Mouse (Mus musculus): ENCODE measurements at regions not wholly inside any gene's neighbourhood (a gene's known extent, or its start where the extent isn't known, plus 50 kb on each side); places are given as distances from the start of the nearest gene placed in this dataset.

- Histone ChIP-seq H3K36me3 (ENCODE audit: control insufficient read depth, insufficient read depth, low read length, poor library complexity, severe bottlenecking) (no peaks in the 10 kb centered on the region), H3K27me3 (ENCODE audit: control insufficient read depth, insufficient read depth, low read length, poor library complexity, severe bottlenecking) (no peaks in the 10 kb centered on the region)
- DNase-seq (ENCODE audit: low read depth, low spot score): no peak
Measured at GRCm38 (mm10) chr2:159610451-159610850, 723.5 kb downstream of the Gm826 start.

GRCm38 (mm10) chr2:159616685-159617084 is 717.3 kb downstream of the Gm826 start:
- DNase-seq (ENCODE audit: low read depth, low spot score): no peak
- no peaks in the 10 kb centered on the region for H3K27me3 ChIP-seq (ENCODE audit: control insufficient read depth, insufficient read depth, low read length, poor library complexity, severe bottlenecking)
- H3K36me3 ChIP-seq (ENCODE audit: control insufficient read depth, insufficient read depth, low read length, poor library complexity, severe bottlenecking): no peaks in the 10 kb centered on the region

GRCm38 (mm10) chr2:159621261-159621660 is 712.7 kb downstream of the Gm826 start:
- no peaks in the 10 kb centered on the region for H3K36me3 ChIP-seq (ENCODE audit: control insufficient read depth, insufficient read depth, low read length, poor library complexity, severe bottlenecking)
- no peaks in the 10 kb centered on the region for H3K27me3 ChIP-seq (ENCODE audit: control insufficient read depth, insufficient read depth, low read length, poor library complexity, severe bottlenecking)
- DNase-seq (ENCODE audit: low read depth, low spot score): no peak

GRCm38 (mm10) chr2:159622141-159622669 is 711.8 kb downstream of the Gm826 start:
- DNase-seq (ENCODE audit: low read depth, low spot score): no peak
- no peaks in the 10 kb centered on the region for H3K36me3 ChIP-seq (ENCODE audit: control insufficient read depth, insufficient read depth, low read length, poor library complexity, severe bottlenecking)
- H3K27me3 ChIP-seq (ENCODE audit: control insufficient read depth, insufficient read depth, low read length, poor library complexity, severe bottlenecking): no peaks in the 10 kb centered on the region

GRCm38 (mm10) chr2:159625306-159625705 is 708.7 kb downstream of the Gm826 start:
- Histone ChIP-seq H3K36me3 (ENCODE audit: control insufficient read depth, insufficient read depth, low read length, poor library complexity, severe bottlenecking) (no peaks in the 10 kb centered on the region), H3K27me3 (ENCODE audit: control insufficient read depth, insufficient read depth, low read length, poor library complexity, severe bottlenecking) (no peaks in the 10 kb centered on the region)
- no peak for DNase-seq (ENCODE audit: low read depth, low spot score)

- H3K27me3 ChIP-seq (ENCODE audit: control insufficient read depth, insufficient read depth, low read length, poor library complexity, severe bottlenecking): no peaks in the 10 kb centered on the region
- no peak for DNase-seq (ENCODE audit: low read depth, low spot score)
Measured at GRCm38 (mm10) chr2:159645861-159646260, 688.1 kb downstream of the Gm826 start.

GRCm38 (mm10) chr2:159646595-159646994 is 687.4 kb downstream of the Gm826 start:
- DNase-seq (ENCODE audit: low read depth, low spot score): no peak
- Histone ChIP-seq H3K27me3 (ENCODE audit: control insufficient read depth, insufficient read depth, low read length, poor library complexity, severe bottlenecking) (no peaks in the 10 kb centered on the region), H3K36me3 (ENCODE audit: control insufficient read depth, insufficient read depth, low read length, poor library complexity, severe bottlenecking) (no peaks in the 10 kb centered on the region)

More at GRCm38 (mm10) chr2:159645861-159646260, 688.1 kb downstream of the Gm826 start:
- no peaks in the 10 kb centered on the region for H3K36me3 ChIP-seq (ENCODE audit: control insufficient read depth, insufficient read depth, low read length, poor library complexity, severe bottlenecking)

GRCm38 (mm10) chr2:159652243-159652642 is 681.7 kb downstream of the Gm826 start:
- Histone ChIP-seq H3K27me3 (ENCODE audit: control insufficient read depth, insufficient read depth, low read length, poor library complexity, severe bottlenecking) (no peaks in the 10 kb centered on the region), H3K36me3 (ENCODE audit: control insufficient read depth, insufficient read depth, low read length, poor library complexity, severe bottlenecking) (no peaks in the 10 kb centered on the region)
- DNase-seq (ENCODE audit: low read depth, low spot score): no peak

GRCm38 (mm10) chr2:159676845-159677244 is 657.1 kb downstream of the Gm826 start:
- DNase-seq (ENCODE audit: low read depth, low spot score): no peak

GRCm38 (mm10) chr2:159680641-159681040 is 653.3 kb downstream of the Gm826 start:
- no peaks in the 10 kb centered on the region for H3K27me3 ChIP-seq (ENCODE audit: control insufficient read depth, insufficient read depth, low read length, poor library complexity, severe bottlenecking)
- no peaks in the 10 kb centered on the region for H3K36me3 ChIP-seq (ENCODE audit: control insufficient read depth, insufficient read depth, low read length, poor library complexity, severe bottlenecking)
- no peak for DNase-seq (ENCODE audit: low read depth, low spot score)

More at GRCm38 (mm10) chr2:159676845-159677244, 657.1 kb downstream of the Gm826 start:
- no peaks in the 10 kb centered on the region for H3K36me3 ChIP-seq (ENCODE audit: control insufficient read depth, insufficient read depth, low read length, poor library complexity, severe bottlenecking)
- H3K27me3 ChIP-seq (ENCODE audit: control insufficient read depth, insufficient read depth, low read length, poor library complexity, severe bottlenecking): no peaks in the 10 kb centered on the region

- no peaks in the 10 kb centered on the region for H3K27me3 ChIP-seq (ENCODE audit: control insufficient read depth, insufficient read depth, low read length, poor library complexity, severe bottlenecking)
- H3K36me3 ChIP-seq (ENCODE audit: control insufficient read depth, insufficient read depth, low read length, poor library complexity, severe bottlenecking): no peaks in the 10 kb centered on the region
- DNase-seq (ENCODE audit: low read depth, low spot score): no peak
Measured at GRCm38 (mm10) chr2:159703100-159703499, 630.9 kb downstream of the Gm826 start.

- no peak for DNase-seq (ENCODE audit: low read depth, low spot score)
- no peaks in the 10 kb centered on the region for H3K27me3 ChIP-seq (ENCODE audit: control insufficient read depth, insufficient read depth, low read length, poor library complexity, severe bottlenecking)
- H3K36me3 ChIP-seq (ENCODE audit: control insufficient read depth, insufficient read depth, low read length, poor library complexity, severe bottlenecking): no peaks in the 10 kb centered on the region
Measured at GRCm38 (mm10) chr2:159708141-159708540, 625.8 kb downstream of the Gm826 start.

GRCm38 (mm10) chr2:159714633-159715032 is 619.3 kb downstream of the Gm826 start:
- no peaks in the 10 kb centered on the region for H3K36me3 ChIP-seq (ENCODE audit: control insufficient read depth, insufficient read depth, low read length, poor library complexity, severe bottlenecking)
- H3K27me3 ChIP-seq (ENCODE audit: control insufficient read depth, insufficient read depth, low read length, poor library complexity, severe bottlenecking): no peaks in the 10 kb centered on the region
- no peak for DNase-seq (ENCODE audit: low read depth, low spot score)

- Histone ChIP-seq H3K27me3 (ENCODE audit: control insufficient read depth, insufficient read depth, low read length, poor library complexity, severe bottlenecking) (no peaks in the 10 kb centered on the region), H3K36me3 (ENCODE audit: control insufficient read depth, insufficient read depth, low read length, poor library complexity, severe bottlenecking) (no peaks in the 10 kb centered on the region)
- DNase-seq (ENCODE audit: low read depth, low spot score): no peak
Measured at GRCm38 (mm10) chr2:159718738-159719137, 615.2 kb downstream of the Gm826 start.

GRCm38 (mm10) chr2:159725158-159726076 is 608.5 kb downstream of the Gm826 start:
- no peak for DNase-seq (ENCODE audit: low read depth, low spot score)
- Histone ChIP-seq H3K27me3 (ENCODE audit: control insufficient read depth, insufficient read depth, low read length, poor library complexity, severe bottlenecking) (no peaks in the 10 kb centered on the region), H3K36me3 (ENCODE audit: control insufficient read depth, insufficient read depth, low read length, poor library complexity, severe bottlenecking) (no peaks in the 10 kb centered on the region)

All from splenic B cell, adult 2 months (primary cell).